In the genomic region with DNA sequence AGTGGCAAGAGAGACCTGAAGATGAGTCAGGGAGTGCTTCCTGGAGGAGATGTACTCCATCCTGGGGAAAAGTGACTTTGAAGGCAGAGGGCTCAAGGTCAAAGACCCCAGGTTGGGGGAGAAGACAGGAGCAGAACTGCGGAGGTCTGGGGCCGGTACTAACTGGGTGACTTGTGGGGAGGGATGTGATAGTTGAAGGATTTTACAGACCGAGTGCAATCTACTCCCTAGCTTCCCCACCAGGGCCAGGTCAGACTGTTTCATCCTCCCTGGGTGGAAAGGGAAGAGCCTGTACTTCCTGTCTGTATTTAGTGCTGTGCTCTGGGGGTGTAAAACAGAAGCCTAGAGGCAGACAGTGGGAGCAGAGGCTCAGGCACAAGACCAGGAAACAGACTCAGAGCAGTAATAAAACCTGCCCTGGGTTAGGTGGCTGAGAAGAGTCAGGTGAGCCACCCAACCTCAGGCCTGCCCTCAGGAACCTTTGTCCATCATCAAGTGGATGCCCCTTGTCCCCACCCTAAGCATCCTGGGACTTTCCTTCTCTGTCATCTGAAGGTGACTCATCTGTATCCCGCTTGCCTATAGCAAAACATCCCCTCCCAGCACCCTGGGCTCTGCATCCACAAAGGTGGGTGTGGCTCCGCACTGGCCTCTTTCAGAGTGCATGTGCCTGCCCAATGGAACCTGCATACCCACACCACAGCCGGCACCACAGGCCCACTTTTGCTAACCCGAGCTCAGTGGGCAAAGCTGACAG, we compare ENCODE assay signal across 16 mouse cellular contexts. TPM values are rescaled to one million over a fixed set of nuclear protein-coding genes. Genes with fewer than 3 reads are reported as not detected.
DNase-seq lines count a peak whose midpoint lies in the region; ATAC-seq and TF ChIP-seq lines count a peak whose summit lies in the region.
"Had no signal": no experiment of that assay in that cellular context is flagged by ENCODE, and none has a peak within 500 bp of the region (broad histone marks: within the 10 kb centered on the region; RNA-seq: fewer than 3 reads in every experiment).

No protein-coding gene starts in this region.

- H3K4me3 ChIP-seq in layer of hippocampus, adult 2 months: no peak overlapping the region
- H3K4me3 ChIP-seq in kidney, embryonic 15.5 days (replicated peaks): no peak overlapping the region
- H3K4me3 ChIP-seq in small intestine, adult 2 months (ENCODE audit: low read depth, low read length): no peak overlapping the region
- H3K4me3 ChIP-seq: embryonic facial prominence, embryonic 13.5 days; heart, embryonic 12.5 days; midbrain, embryonic 12.5 days; neural tube, embryonic 13.5 days had no signal

- no peak overlapping the region for H3K9ac ChIP-seq in kidney, embryonic 15.5 days
- H3K9ac ChIP-seq: embryonic facial prominence, embryonic 13.5 days; heart, embryonic 12.5 days; midbrain, embryonic 12.5 days; neural tube, embryonic 13.5 days had no signal

- H3K27ac ChIP-seq in layer of hippocampus, adult 2 months: peak overlapping the region; percentile 43
- H3K27ac ChIP-seq in kidney, embryonic 15.5 days: peak overlapping the region; percentile 66; the same call in 1 of the 2 replicates
- peak overlapping the region; percentile 90 for H3K27ac ChIP-seq in small intestine, adult 2 months (ENCODE audit: insufficient read depth, low read depth, low read length)
- H3K27ac ChIP-seq: embryonic facial prominence, embryonic 13.5 days; midbrain, embryonic 12.5 days; neural tube, embryonic 13.5 days had no signal

- H3K9me3 ChIP-seq in kidney, embryonic 15.5 days (replicated peaks): no peaks in the 10 kb centered on the region
- H3K9me3 ChIP-seq: embryonic facial prominence, embryonic 13.5 days; heart, embryonic 12.5 days; midbrain, embryonic 12.5 days; neural tube, embryonic 13.5 days had no signal

- H3K4me1 ChIP-seq in kidney, embryonic 15.5 days: peaks cover 72% of the 10 kb centered on the region
- H3K4me1 ChIP-seq in small intestine, adult 2 months (ENCODE audit: control insufficient read depth, insufficient read depth, insufficient read length, low read length): peaks cover 83% of the 10 kb centered on the region

- H3K4me2 ChIP-seq in kidney, embryonic 15.5 days: no peak overlapping the region
- H3K4me2 ChIP-seq: embryonic facial prominence, embryonic 13.5 days; heart, embryonic 12.5 days; midbrain, embryonic 12.5 days; neural tube, embryonic 13.5 days had no signal

- TF ChIP-seq CTCF in layer of hippocampus, adult 2 months (conservative IDR thresholded peaks at IDR 0.05): no peak
- TF ChIP-seq CTCF in small intestine, adult 2 months (IDR thresholded peaks at IDR 0.05; ENCODE audit: extremely low read depth, insufficient read length, insufficient replicate concordance, low read depth, low read length): no peak

- ATAC-seq in frontal cortex, adult (ENCODE audit: low TSS enrichment): peak; percentile 32; the same call in 1 of the 2 replicates
- ATAC-seq in kidney, embryonic 15.5 days (replicated peaks; ENCODE audit: low FRiP score): no peak

- no peaks in the 10 kb centered on the region for H3K27me3 ChIP-seq in kidney, embryonic 15.5 days
- H3K27me3 ChIP-seq in small intestine, adult 2 months (ENCODE audit: control insufficient read depth, insufficient read depth, low read length): no peaks in the 10 kb centered on the region

- WGBS in kidney, embryonic 15.5 days: 77% methylated on average over 7 of the region's 7 CpGs
- 42% methylated on average over 7 of the region's 7 CpGs for WGBS in small intestine, adult 2 months

- DNase-seq in frontal cortex, postnatal 10 days (ENCODE audit: low spot score in 2 of 2): no peak
- no peak for DNase-seq in layer of hippocampus, adult 2 months (ENCODE audit: low spot score in 2 of 2)
- no peak for DNase-seq in layer of hippocampus, adult 11-12 months (ENCODE audit: low spot score)
- DNase-seq in lung, postnatal 25 days (ENCODE audit: low spot score): no peak
- DNase-seq in right cerebral cortex, postnatal 14 days: no peak
- DNase-seq: adrenal gland, adult 8-10 months; cerebellum, adult 11-12 months; gastrocnemius, postnatal 14 days; right cerebral cortex, postnatal 25 days had no signal

- no peaks in the 10 kb centered on the region for H3K36me3 ChIP-seq in kidney, embryonic 15.5 days
- no peaks in the 10 kb centered on the region for H3K36me3 ChIP-seq in small intestine, adult 2 months (ENCODE audit: control insufficient read depth, insufficient read depth, low read length)
- H3K36me3 ChIP-seq: embryonic facial prominence, embryonic 13.5 days; heart, embryonic 12.5 days; midbrain, embryonic 12.5 days; neural tube, embryonic 13.5 days had no signal

- TF ChIP-seq POLR2A in small intestine, adult 2 months (IDR thresholded peaks at IDR 0.05; ENCODE audit: low read depth, low read length): no peak

RNA-seq across cellular contexts. Expression of a gene that starts 6.0 kb away (rescaled TPM):
- 10 to 100 TPM; 68.8 to 75.0 TPM for total RNA-seq in layer of hippocampus, adult 2 months (2021)
- polyA plus RNA-seq in kidney, embryonic 15.5 days (2015; fragmentation: Nextera tagmentation; extraction: Ambion mirVana): 1.3 and 1.7 TPM in 2 replicates
- 39.3 and 79.7 TPM in 2 replicates for polyA plus RNA-seq in small intestine, adult 2 months (2012; rRNA removed)

Comparison
In these comparisons a context has a peak if more than half of its experiments do, and no peak if none do; other contexts are left out.
1. RNA of a gene that starts 6.0 kb away (polyA plus RNA-seq): 39.3 to 79.7 TPM in small intestine, adult 2 months; 1.3 to 1.7 TPM in kidney, embryonic 15.5 days; every median in the first group is over 10 times any median in the second.
2. Peak in every context shown above with its lines, with median percentiles within 50 percentile points of each other: H3K27ac ChIP-seq.